In genomic region chr10:59895460-59896186, GRCm38 (mm10) we compare ENCODE assay signal across 8 mouse cellular contexts. TPM values are rescaled to one million over a fixed set of nuclear protein-coding genes. Genes with fewer than 3 reads are reported as not detected.
DNase-seq lines count a peak whose midpoint lies in the region; ATAC-seq and TF ChIP-seq lines count a peak whose summit lies in the region.

No protein-coding gene starts in this region.

- no peaks in the 10 kb centered on the region for H3K27me3 ChIP-seq in liver, embryonic 12.5 days (replicated peaks)
- no peaks in the 10 kb centered on the region for H3K27me3 ChIP-seq in liver, embryonic 11.5 days (replicated peaks; ENCODE audit: control insufficient read depth, insufficient read depth, low read length)
- no peaks in the 10 kb centered on the region for H3K27me3 ChIP-seq in embryonic facial prominence, embryonic 13.5 days
- H3K27me3 ChIP-seq in liver, postnatal 0 days (ENCODE audit: insufficient read depth, low read length) = no peaks in the 10 kb centered on the region
- H3K27me3 ChIP-seq in heart, adult 2 months (ENCODE audit: control insufficient read depth, insufficient read depth, low read length) = no peaks in the 10 kb centered on the region

- H3K36me3 ChIP-seq in liver, embryonic 12.5 days = peaks cover 80% of the 10 kb centered on the region
- peaks cover 42% of the 10 kb centered on the region for H3K36me3 ChIP-seq in liver, embryonic 11.5 days (ENCODE audit: control insufficient read depth, insufficient read depth, low read length)
- H3K36me3 ChIP-seq in embryonic facial prominence, embryonic 13.5 days = peaks cover 72% of the 10 kb centered on the region
- H3K36me3 ChIP-seq in liver, postnatal 0 days (replicated peaks; ENCODE audit: insufficient read depth, low read length) = peaks cover 78% of the 10 kb centered on the region
- no peaks in the 10 kb centered on the region for H3K36me3 ChIP-seq in heart, adult 2 months (ENCODE audit: control insufficient read depth, insufficient read depth, low read length)

- TF ChIP-seq CTCF in liver, postnatal 0 days (IDR thresholded peaks at IDR 0.05; ENCODE audit: low read depth) = no peak
- TF ChIP-seq CTCF in heart, adult 2 months (IDR thresholded peaks at IDR 0.05) = no peak

- no peak for TF ChIP-seq EP300 in liver, postnatal 0 days (IDR thresholded peaks at IDR 0.05; ENCODE audit: low read depth)
- no peak for TF ChIP-seq EP300 in heart, adult 2 months (IDR thresholded peaks at IDR 0.05; ENCODE audit: insufficient read depth, low read depth, low read length)

- H3K4me3 ChIP-seq in liver, embryonic 12.5 days = no peak overlapping the region
- no peak overlapping the region for H3K4me3 ChIP-seq in liver, embryonic 11.5 days (ENCODE audit: low read depth, low read length)
- no peak overlapping the region for H3K4me3 ChIP-seq in embryonic facial prominence, embryonic 13.5 days
- no peak overlapping the region for H3K4me3 ChIP-seq in liver, postnatal 0 days (ENCODE audit: low read depth, low read length)
- no peak overlapping the region for H3K4me3 ChIP-seq in heart, adult 2 months

- H3K9ac ChIP-seq in liver, embryonic 12.5 days = no peak overlapping the region
- H3K9ac ChIP-seq in liver, embryonic 11.5 days (ENCODE audit: low read depth, low read length) = no peak overlapping the region
- 0 out of 2 replicates have a peak overlapping the region, but pooled peaks have one; percentile 21 for H3K9ac ChIP-seq in embryonic facial prominence, embryonic 13.5 days
- no peak overlapping the region for H3K9ac ChIP-seq in liver, postnatal 0 days (replicated peaks)
- no peak overlapping the region for H3K9ac ChIP-seq in heart, adult 2 months (ENCODE audit: low read depth, low read length)

- no peaks in the 10 kb centered on the region for H3K9me3 ChIP-seq in liver, embryonic 12.5 days (replicated peaks)
- no peaks in the 10 kb centered on the region for H3K9me3 ChIP-seq in liver, embryonic 11.5 days (ENCODE audit: control insufficient read depth, low read length)
- H3K9me3 ChIP-seq in embryonic facial prominence, embryonic 13.5 days = no peaks in the 10 kb centered on the region
- no peaks in the 10 kb centered on the region for H3K9me3 ChIP-seq in liver, postnatal 0 days (ENCODE audit: low read length)

- intact Hi-C loops in heart, adult 2 months (cut with DNase I) = loop anchor here (2.0 to 10.0 kb wide), 2 partner anchors 27 to 349 kb away; no protein-coding TSS in a partner anchor

- no peak for ATAC-seq in liver, embryonic 12.5 days
- ATAC-seq in liver, embryonic 11.5 days (replicated peaks; ENCODE audit: low FRiP score) = no peak
- ATAC-seq in embryonic facial prominence, embryonic 13.5 days (ENCODE audit: insufficient number of reproducible peaks, insufficient read depth, low FRiP score, low TSS enrichment, low read depth) = no peak
- no peak for ATAC-seq in liver, postnatal 0 days

- TF ChIP-seq POLR2A in heart, adult 2 months (IDR thresholded peaks at IDR 0.05; ENCODE audit: insufficient read depth, low read depth, low read length) = no peak

- peak overlapping the region; percentile 43; the same call in 1 of the 2 replicates for H3K27ac ChIP-seq in liver, embryonic 12.5 days
- H3K27ac ChIP-seq in liver, embryonic 11.5 days (ENCODE audit: low read depth, low read length) = no peak overlapping the region
- H3K27ac ChIP-seq in embryonic facial prominence, embryonic 13.5 days = 0 out of 2 replicates have a peak overlapping the region, but pooled peaks have one; percentile 22
- no peak overlapping the region for H3K27ac ChIP-seq in liver, postnatal 0 days (ENCODE audit: low read depth)
- H3K27ac ChIP-seq in heart, adult 2 months = no peak overlapping the region

- WGBS in liver, embryonic 12.5 days (ENCODE audit: insufficient replicate concordance) = 91% methylated on average over 17 of the region's 17 CpGs
- 94% methylated on average over 17 of the region's 17 CpGs for WGBS in liver, embryonic 11.5 days
- 93% methylated on average over 17 of the region's 17 CpGs for WGBS in embryonic facial prominence, embryonic 13.5 days
- 91% methylated on average over 17 of the region's 17 CpGs for WGBS in liver, postnatal 0 days (ENCODE audit: insufficient replicate concordance)
- WGBS in heart, adult 2 months = 96% methylated on average over 17 of the region's 17 CpGs

- no peak overlapping the region for H3K4me2 ChIP-seq in liver, embryonic 12.5 days
- H3K4me2 ChIP-seq in liver, embryonic 11.5 days = no peak overlapping the region
- no peak overlapping the region for H3K4me2 ChIP-seq in embryonic facial prominence, embryonic 13.5 days
- no peak overlapping the region for H3K4me2 ChIP-seq in liver, postnatal 0 days (ENCODE audit: low read depth, low read length)

- H3K79me2 ChIP-seq in heart, adult 2 months (replicated peaks; ENCODE audit: control insufficient read depth, insufficient read depth, low read length) = no peaks in the 10 kb centered on the region

- H3K4me1 ChIP-seq in liver, embryonic 12.5 days = peaks cover 62% of the 10 kb centered on the region
- H3K4me1 ChIP-seq in liver, embryonic 11.5 days (replicated peaks; ENCODE audit: control insufficient read depth, insufficient read depth, low read length) = peaks cover 39% of the 10 kb centered on the region
- peaks cover 53% of the 10 kb centered on the region for H3K4me1 ChIP-seq in embryonic facial prominence, embryonic 13.5 days
- peaks cover 37% of the 10 kb centered on the region for H3K4me1 ChIP-seq in liver, postnatal 0 days (ENCODE audit: insufficient read depth)
- H3K4me1 ChIP-seq in heart, adult 2 months (ENCODE audit: control insufficient read depth, insufficient read depth, low read length) = peaks cover 9% of the 10 kb centered on the region

- DNase-seq in cerebellum, adult 11-12 months = peak; percentile 22
- no peak for DNase-seq in cerebellum, postnatal 25 days
- no peak for DNase-seq in liver, embryonic 11.5 days (ENCODE audit: low spot score)
- peak; percentile 15 for DNase-seq in liver, postnatal 0 days
- DNase-seq in right cerebral cortex, postnatal 10 days (ENCODE audit: low spot score in 2 of 2) = no peak
- DNase-seq in heart, adult 2 months = no peak

RNA-seq across cellular contexts. Expression of gene Dnajb12, which starts 16.3 kb away (rescaled TPM):
- polyA plus RNA-seq in liver, embryonic 12.5 days (2016; fragmentation: Nextera tagmentation; extraction: Ambion mirVana) = 18.0 and 18.7 TPM in 2 replicates
- polyA plus RNA-seq in liver, embryonic 11.5 days (2014; fragmentation: Nextera tagmentation; extraction: Ambion mirVana) = 27.4 and 30.2 TPM in 2 replicates
- 20.5 and 20.7 TPM in 2 replicates for polyA plus RNA-seq in embryonic facial prominence, embryonic 13.5 days (2015; fragmentation: Nextera tagmentation; extraction: Ambion mirVana)
- 15.5 and 17.0 TPM in 2 replicates for polyA plus RNA-seq in liver, postnatal 0 days (2015; fragmentation: Nextera tagmentation; extraction: Ambion mirVana)
- 10 to 100 TPM; 36.8 to 45.4 TPM for total RNA-seq in heart, adult 2 months (2021)
- 32.9 and 39.2 TPM in 2 replicates for polyA plus RNA-seq in heart, adult 2 months (2012; rRNA removed)

RNA-seq across cellular contexts. Expression of gene Ddit4, which starts 56.0 kb away (rescaled TPM):
- polyA plus RNA-seq in liver, embryonic 12.5 days (2016; fragmentation: Nextera tagmentation; extraction: Ambion mirVana) = 5.4 and 6.9 TPM in 2 replicates
- 2.7 and 4.3 TPM in 2 replicates for polyA plus RNA-seq in liver, embryonic 11.5 days (2014; fragmentation: Nextera tagmentation; extraction: Ambion mirVana)
- 86.5 and 93.1 TPM in 2 replicates for polyA plus RNA-seq in embryonic facial prominence, embryonic 13.5 days (2015; fragmentation: Nextera tagmentation; extraction: Ambion mirVana)
- polyA plus RNA-seq in liver, postnatal 0 days (2015; fragmentation: Nextera tagmentation; extraction: Ambion mirVana) = 3.6 and 5.2 TPM in 2 replicates
- total RNA-seq in heart, adult 2 months (2021) = 100 to 1,000 TPM in 1 of 2 experiments, 10 to 100 TPM in 1; 70.7 to 219 TPM
- polyA plus RNA-seq in heart, adult 2 months (2012; rRNA removed) = 48.0 and 55.5 TPM in 2 replicates

Comparison
In these comparisons a context has a peak if more than half of its experiments do, and no peak if none do; other contexts are left out.
1. DNase-seq: peak in cerebellum, adult 11-12 months (single experiment) and liver, postnatal 0 days (single experiment); none in cerebellum, postnatal 25 days (0 of 2), liver, embryonic 11.5 days (single experiment), right cerebral cortex, postnatal 10 days (0 of 2) and heart, adult 2 months (0 of 2).
2. H3K27ac ChIP-seq: peak in liver, embryonic 12.5 days (single experiment) and embryonic facial prominence, embryonic 13.5 days (single experiment); none in liver, embryonic 11.5 days (single experiment), liver, postnatal 0 days (single experiment) and heart, adult 2 months (single experiment).